Mouse (Mus musculus) gastrocnemius, adult 18-20 months (tissue): ENCODE measurements around the gene Rere. TPM values are rescaled to one million over a fixed set of nuclear protein-coding genes. Genes with fewer than 3 reads are reported as not detected.
"Not testable (repeated sequence)": the region's sequence is repeated elsewhere in the genome, so short reads cannot be mapped to it uniquely, and the experiment has no call there.

Experiments
- DNase-seq: peaks from one replicate; pipeline ENCODE4 v3.0.0; 2021; ENCODE audit warnings: low spot score
- total RNA-seq, 2 experiments: library from RNA; stranded (reverse); gene quantifications; 2 replicates each; pipeline ENCODE4 v1.2.3; 2021

Gene Rere
- total RNA-seq, 2 experiments from 2014 or later = 66.1 to 70.4 TPM

GRCm38 (mm10) chr4:150461427-150462189 lies 180.2 kb downstream of the Rere start:
- no peak for DNase-seq

- DNase-seq = peak; percentile 50
These were observed 180.9 kb downstream of the Rere start for GRCm38 (mm10) chr4:150462367-150462766.

DNA sequence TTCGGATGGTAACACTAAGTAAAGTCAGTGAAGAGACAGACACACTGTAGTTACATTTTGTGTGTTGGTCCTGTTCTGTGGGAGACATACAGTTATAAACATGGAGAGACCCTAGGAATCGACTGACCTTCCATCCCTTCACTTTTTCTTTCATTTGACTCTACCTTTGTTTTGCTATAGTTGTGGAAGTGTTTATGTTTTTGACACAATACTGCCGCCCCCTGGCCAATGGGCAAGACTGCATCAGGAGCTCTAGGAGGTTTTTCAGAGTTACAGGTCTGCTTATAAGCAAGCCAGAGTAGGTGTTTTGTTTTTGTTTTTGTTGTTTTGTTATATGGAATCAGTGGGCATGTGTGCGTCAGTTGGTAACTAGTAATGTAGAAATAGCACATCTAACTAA lies 184.3 kb downstream of the Rere start:
- DNase-seq = peak; percentile 72

- DNase-seq = no peak
These were observed 187.8 kb downstream of the Rere start for GRCm38 (mm10) chr4:150469274-150469673.

GRCm38 (mm10) chr4:150470674-150471328 lies 189.4 kb downstream of the Rere start:
- no peak for DNase-seq

GRCm38 (mm10) chr4:150472751-150473436 lies 191.4 kb downstream of the Rere start:
- no peak for DNase-seq

DNA sequence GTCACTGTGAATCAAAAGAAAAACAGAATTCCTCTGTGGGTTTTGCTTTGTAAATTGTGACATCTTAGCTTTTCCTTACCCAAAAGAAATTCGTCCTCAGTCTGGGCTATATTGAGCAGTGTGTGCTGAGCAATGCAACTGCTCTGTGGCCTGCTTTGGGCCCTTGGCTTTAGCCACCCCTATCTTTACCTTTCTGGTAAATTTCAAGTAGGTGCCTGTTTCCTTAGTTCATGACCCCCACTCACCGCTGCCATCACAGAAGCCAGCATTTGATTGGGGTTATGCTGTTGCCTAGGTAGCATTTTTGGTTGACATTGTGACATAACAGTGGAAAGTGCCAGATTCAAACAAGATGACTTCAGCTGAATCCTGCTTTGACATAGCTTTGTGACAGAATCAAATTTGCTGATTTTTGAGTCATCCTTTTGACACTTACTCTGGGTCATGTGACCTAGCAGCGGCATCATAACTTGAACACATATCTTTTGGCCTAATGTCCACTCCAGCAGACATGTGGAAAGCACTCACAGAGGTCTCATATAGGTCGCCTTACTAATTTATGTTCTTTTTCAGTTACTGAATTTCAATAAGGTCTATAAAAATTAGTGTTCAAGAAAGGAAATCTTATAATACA lies 192.1 kb downstream of the Rere start:
- DNase-seq = no peak

DNA sequence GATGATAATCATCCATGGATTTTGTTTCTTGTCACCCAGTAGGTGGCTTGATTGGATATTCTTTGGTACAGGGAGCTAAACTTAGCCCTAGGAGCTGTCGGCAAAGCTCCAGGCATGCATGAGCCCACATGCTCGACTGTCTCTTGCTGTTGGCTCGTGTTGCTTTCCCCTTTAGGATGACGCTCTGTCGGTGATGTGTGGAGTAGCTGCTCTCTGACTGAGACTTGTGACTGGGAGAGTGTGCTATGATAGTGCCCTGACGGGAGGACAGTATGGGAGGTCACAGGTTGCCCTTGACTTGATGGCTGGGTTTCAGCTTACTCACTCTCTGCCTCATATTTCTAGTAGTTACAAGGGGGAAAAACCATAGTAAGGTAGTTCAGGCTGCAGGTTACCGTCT lies 192.6 kb downstream of the Rere start:
- peak; percentile 59 for DNase-seq

DNA sequence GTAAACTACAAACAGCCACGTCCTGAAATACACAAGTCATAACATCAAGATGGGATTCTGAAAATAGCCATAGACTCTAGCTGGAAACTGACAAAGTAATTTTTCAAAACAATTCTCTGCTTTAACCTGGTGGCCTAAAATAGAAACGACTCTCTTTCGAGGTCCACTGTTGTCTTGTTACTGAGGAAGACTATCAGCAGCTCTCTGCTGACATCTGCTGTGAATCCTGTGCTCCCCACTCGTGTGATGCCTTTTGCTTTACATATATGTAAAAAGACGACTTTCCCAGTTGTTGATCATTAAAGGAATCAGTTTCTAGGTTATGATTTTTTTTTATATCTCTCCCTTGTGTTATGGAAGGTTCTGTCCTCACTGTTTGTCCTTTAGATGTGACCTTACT lies 194.8 kb downstream of the Rere start:
- no peak for DNase-seq

- DNase-seq = no peak
These were observed 196.6 kb downstream of the Rere start for GRCm38 (mm10) chr4:150478006-150478405.

DNA sequence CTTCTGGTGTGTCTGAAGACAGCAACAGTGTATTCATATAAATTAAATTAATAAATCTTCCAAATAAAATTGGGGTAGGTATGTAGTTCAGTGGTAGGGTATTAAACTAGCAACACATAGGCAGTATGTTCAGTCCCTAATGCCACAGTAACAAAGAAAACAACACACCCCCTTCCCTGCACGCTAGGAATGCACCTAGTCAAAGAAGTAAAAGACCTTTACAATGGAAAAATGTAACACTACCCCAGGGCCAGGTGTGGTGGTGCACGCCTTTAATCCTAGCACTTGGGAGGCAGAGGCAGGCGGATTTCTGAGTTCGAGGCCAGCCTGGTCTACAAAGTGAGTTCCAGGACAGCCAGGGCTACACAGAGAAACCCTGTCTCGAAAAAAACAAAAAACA lies 201.6 kb downstream of the Rere start:
- DNase-seq = not testable (repeated sequence)

DNA sequence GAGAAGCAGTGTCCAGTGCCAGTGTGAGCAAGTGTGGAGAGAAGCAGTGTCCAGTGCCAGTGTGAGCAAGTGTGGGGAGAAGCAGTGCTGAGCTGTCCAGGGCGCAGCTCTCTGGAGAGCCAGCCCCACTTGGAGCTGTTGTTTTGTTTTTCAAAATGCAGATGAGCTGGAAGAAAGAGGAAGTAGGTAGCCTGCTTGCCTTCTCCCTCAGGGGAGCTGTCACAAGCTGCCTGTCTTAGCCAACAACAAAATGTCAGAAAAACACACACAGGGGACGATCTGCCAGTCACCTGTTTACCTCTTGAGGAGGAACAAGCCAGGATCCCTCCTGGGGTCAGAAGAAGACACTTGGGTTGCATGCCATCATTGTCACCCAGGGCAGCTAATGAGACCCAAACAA lies 204.7 kb downstream of the Rere start:
- no peak for DNase-seq

- no peak for DNase-seq
These were observed 205.7 kb downstream of the Rere start for GRCm38 (mm10) chr4:150487109-150487508.

GRCm38 (mm10) chr4:150488096-150488748 lies 206.8 kb downstream of the Rere start:
- DNase-seq = peak; percentile 85

DNA sequence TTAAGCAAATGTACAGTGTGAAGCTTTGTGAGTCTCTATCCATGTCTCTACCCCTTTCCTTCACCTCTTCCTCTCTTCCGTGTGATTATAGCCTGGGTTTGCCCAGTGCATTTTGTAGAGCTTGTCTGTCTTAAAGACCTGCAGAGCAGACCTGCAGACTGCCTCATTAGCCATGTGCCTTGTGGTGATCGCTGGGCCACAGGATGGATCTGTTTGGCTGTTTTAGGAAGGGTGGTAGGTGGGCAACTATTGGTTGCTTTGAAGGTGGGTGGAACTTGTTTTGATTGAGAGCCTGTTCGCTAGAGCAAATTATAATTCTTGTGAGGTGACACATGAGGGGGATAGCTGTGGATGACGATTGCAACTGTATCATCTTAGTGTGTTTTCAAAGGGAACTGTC lies 207.3 kb downstream of the Rere start:
- DNase-seq = no peak

GRCm38 (mm10) chr4:150490050-150490449 lies 208.6 kb downstream of the Rere start:
- DNase-seq = no peak

DNA sequence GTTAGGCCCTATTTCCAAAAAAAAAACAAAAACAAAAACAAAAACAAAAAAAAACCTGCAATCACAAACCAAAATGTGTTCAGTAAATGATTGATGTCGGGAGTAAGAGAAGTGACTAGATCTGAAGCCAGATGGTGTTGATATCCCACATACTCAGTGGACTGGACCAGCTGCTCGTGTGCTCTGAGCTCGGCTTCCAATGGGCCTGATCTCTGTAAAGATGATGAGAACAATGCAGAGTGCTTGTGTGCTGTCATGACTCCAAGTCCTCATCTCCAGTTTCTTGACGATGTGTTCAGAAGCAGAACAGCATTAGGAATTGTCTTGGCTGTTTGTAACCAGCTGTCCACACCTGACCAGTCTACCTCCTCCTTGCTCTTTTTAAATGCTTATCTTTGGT lies 210.3 kb downstream of the Rere start:
- DNase-seq = no peak

GRCm38 (mm10) chr4:150493258-150493937 lies 212.0 kb downstream of the Rere start:
- DNase-seq = no peak

- DNase-seq = not testable (repeated sequence)
These were observed 212.5 kb downstream of the Rere start for GRCm38 (mm10) chr4:150493938-150494330.

DNA sequence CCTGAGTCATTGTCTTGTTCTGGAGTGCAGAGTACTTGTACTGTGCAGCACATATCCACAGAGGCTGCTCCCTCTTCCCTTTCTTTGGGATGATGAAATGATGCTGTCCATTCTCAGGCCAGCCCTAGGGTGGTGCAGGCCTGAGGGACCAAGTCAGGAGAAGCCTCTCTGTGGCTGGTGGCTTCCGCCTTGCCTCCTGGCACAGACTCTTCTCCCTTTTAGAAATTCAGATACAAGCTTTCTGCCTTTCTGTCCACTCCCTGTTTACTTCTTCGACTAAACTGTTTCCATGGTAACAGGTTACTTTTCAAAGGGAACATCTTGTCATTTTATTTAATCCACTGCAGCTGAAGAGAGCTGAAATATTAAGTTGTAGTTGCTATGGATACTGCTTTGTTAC lies 214.1 kb downstream of the Rere start:
- peak; percentile 45 for DNase-seq
